Mouse (Mus musculus) kidney, postnatal 36 days (tissue): ENCODE data around the gene Fsd1l.

Experiments used
- DNase-seq, 2 experiments: peaks; one replicate each; pipeline ENCODE4 v3.0.0; 2021 to 2022; ENCODE audit warnings: mixed read lengths in 2 of 2

The Fsd1l gene

DNA sequence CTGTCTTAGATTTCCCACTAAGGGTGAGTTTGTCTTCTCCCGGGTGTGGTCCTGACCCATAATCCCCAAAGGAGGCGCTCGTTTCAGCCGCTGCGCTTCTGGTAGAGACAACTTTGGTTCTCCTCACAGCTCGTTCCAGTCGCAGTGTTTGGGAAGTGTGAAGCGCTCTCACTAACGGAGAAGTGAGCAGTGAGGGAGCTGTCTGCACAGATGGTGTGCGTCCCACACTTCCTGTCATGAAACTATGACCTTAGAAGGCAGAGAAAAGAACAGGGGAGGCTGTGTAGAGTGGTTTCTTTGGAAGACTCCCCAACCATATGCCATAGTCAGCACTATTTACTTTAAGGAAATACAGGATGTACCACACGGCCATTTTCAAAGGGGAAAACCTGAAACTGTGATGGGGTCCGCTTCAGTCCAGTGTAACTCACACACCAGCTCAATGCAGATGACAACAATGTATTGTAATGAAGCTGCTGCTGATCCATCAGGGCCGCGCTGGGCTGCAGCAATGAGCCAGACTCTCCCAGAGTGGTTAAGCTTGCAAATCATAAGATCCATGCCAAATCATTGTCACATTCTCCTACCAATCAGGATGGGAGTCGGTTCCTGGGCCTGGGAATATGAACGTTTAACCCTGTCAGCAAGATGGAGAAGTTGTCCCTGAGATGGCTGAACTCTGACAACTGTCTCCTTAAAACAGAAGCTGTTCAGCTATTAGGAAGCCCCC, 119.3 kb downstream of the Fsd1l start:
- peak; percentile 9 to 14 for DNase-seq
